Mouse (Mus musculus) lung, postnatal 4 days (tissue): ENCODE data around the gene Osbpl2.

Experiments used
- DNase-seq, 2 experiments: peaks; one replicate each; pipeline ENCODE4 v3.0.0; 2021

The Osbpl2 gene

GRCm38 (mm10) chr2:180105441-180106190, 13.5 kb upstream of the Osbpl2 start:
- peak in 1 of 2 experiments; percentile 19 for DNase-seq

- DNase-seq: no peak
Measured at GRCm38 (mm10) chr2:180107081-180107480, 12.0 kb upstream of the Osbpl2 start.

- DNase-seq: peak in 1 of 2 experiments; percentile 24
Measured at GRCm38 (mm10) chr2:180108285-180108684, 10.8 kb upstream of the Osbpl2 start.

- peak; percentile 70 to 87 for DNase-seq
Measured at GRCm38 (mm10) chr2:180113909-180114890, 4.9 kb upstream of the Osbpl2 start.

- DNase-seq: peak; percentile 83 to 90
Measured at GRCm38 (mm10) chr2:180115279-180115678, 3.8 kb upstream of the Osbpl2 start.

- peak in 1 of 2 experiments; percentile 50 for DNase-seq
Measured at GRCm38 (mm10) chr2:180116081-180116493, 3.0 kb upstream of the Osbpl2 start.

GRCm38 (mm10) chr2:180116741-180117484, 2.2 kb upstream of the Osbpl2 start:
- peak; percentile 37 to 65 for DNase-seq

- DNase-seq: peak; percentile 46 to 63
Measured at GRCm38 (mm10) chr2:180117485-180118194, 1.5 kb upstream of the Osbpl2 start.

- no peak for DNase-seq
Measured at GRCm38 (mm10) chr2:180119439-180120291, 559 bp downstream of the Osbpl2 start.

- no peak for DNase-seq
Measured at GRCm38 (mm10) chr2:180120292-180120761, 1.2 kb downstream of the Osbpl2 start.

- no peak for DNase-seq
Measured at GRCm38 (mm10) chr2:180124192-180124591, 5.1 kb downstream of the Osbpl2 start.

GRCm38 (mm10) chr2:180126195-180126594, 7.1 kb downstream of the Osbpl2 start:
- peak; percentile 40 to 81 for DNase-seq

GRCm38 (mm10) chr2:180127675-180128074, 8.6 kb downstream of the Osbpl2 start:
- DNase-seq: no peak

GRCm38 (mm10) chr2:180133231-180133630, 14.1 kb downstream of the Osbpl2 start:
- no peak for DNase-seq

GRCm38 (mm10) chr2:180133911-180134310, 14.8 kb downstream of the Osbpl2 start:
- DNase-seq: no peak

- DNase-seq: no peak
Measured at GRCm38 (mm10) chr2:180135414-180135813, 16.3 kb downstream of the Osbpl2 start.

- DNase-seq: no peak
Measured at GRCm38 (mm10) chr2:180146091-180146490, 27.0 kb downstream of the Osbpl2 start.

- DNase-seq: no peak
Measured at GRCm38 (mm10) chr2:180147379-180147778, 28.3 kb downstream of the Osbpl2 start.

GRCm38 (mm10) chr2:180148551-180148950, 29.4 kb downstream of the Osbpl2 start:
- DNase-seq: no peak

- DNase-seq: no peak
Measured at GRCm38 (mm10) chr2:180154796-180155195, 35.7 kb downstream of the Osbpl2 start.

GRCm38 (mm10) chr2:180158627-180159026, 39.5 kb downstream of the Osbpl2 start:
- DNase-seq: no peak
